Mouse (Mus musculus) adrenal gland (tissue): Measurements from ENCODE around the gene Zdhhc14.

Source experiments
- intact Hi-C: fragments of 180-260 bp; cut with DNase I; formaldehyde crosslinking; loops from one replicate; pipeline ENCODE4 v1.15.1; 2025

Gene Zdhhc14

DNA sequence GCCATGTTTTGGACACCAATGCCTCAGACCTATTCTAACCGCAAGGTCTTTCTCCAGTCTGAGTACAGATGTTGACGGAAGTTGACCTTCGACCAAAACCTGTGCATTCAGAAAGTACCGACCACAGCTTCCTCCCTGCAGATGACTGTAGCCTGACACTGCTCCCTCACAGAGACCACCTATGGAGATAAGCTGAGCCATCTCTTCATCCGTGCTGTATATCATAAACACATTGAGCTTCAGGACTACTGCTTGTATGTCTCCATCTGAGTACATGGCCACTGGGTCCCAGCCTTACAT, 310.2 kb downstream of the Zdhhc14 start:
- intact Hi-C loops = no loop called here
